Mouse (Mus musculus) cortical plate, adult 2 months (tissue): ENCODE measurements at regions not wholly inside any gene's neighbourhood (a gene's known extent, or its start where the extent isn't known, plus 50 kb on each side); places are given as distances from the start of the nearest gene placed in this dataset.

ENCODE experiments used
- CTCF ChIP-seq: fragments of 200-500 bp; IDR thresholded peaks from 2 replicates; pipeline ENCODE4 v1.5.1; 2011; ENCODE audit warnings: mild to moderate bottlenecking, control low read depth, low read length; ENCODE audit not compliant: insufficient read depth; ENCODE audit errors: extremely low read depth
- POLR2A ChIP-seq: fragments of 200-500 bp; IDR thresholded peaks from 2 replicates; pipeline ENCODE4 v1.6.1; 2011; ENCODE audit warnings: mild to moderate bottlenecking, low read length, control low read depth; ENCODE audit not compliant: insufficient read depth; ENCODE audit errors: extremely low read depth

DNA sequence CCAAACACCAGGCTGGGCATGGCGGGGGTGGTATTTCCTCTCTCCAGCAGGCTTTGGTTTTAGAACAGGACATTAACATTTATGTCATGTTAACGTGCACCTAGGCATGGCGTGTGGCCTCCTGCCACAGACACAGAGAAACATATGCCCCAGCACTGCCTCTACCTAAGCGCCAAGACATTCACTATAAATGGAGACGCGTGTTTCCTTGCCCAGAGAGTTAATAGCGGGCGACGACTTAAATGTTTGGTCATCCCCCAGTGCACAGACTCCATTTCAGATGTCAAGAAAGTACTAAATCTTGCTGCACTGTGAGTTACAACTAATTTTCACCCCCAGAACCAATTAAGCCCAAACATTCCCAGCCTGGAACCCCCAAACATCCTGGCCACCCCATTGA, 646.3 kb downstream of the Rab28 start:
- TF ChIP-seq CTCF (no peak), POLR2A (no peak)
